Mouse (Mus musculus) MEL (cell line): Measurements from ENCODE around the gene Colq. TPM values are rescaled to one million over a fixed set of nuclear protein-coding genes. Genes with fewer than 3 reads are reported as not detected.

Source experiments
- DNase-seq: peaks from one replicate; pipeline ENCODE4 v3.0.0; 2011; ENCODE audit warnings: low read depth, low spot score
- H3K27ac ChIP-seq: 2 replicates; pipeline ENCODE4 v1.5.1; 2012; ENCODE audit warnings: low read depth, mild to moderate bottlenecking, control low read depth, low read length, moderate library complexity; ENCODE audit not compliant: control insufficient read depth
- H3K27me3 ChIP-seq, 2 experiments: fragments of 150-350 bp in 1 of 2; sonication (generic) in 1 of 2; 2 replicates each; pipeline ENCODE4 v1.6.1; 2012; ENCODE audit warnings: low read length in 2 of 2, mild to moderate bottlenecking in 2 of 2, improper control_type of control experiment in 1 of 2, moderate library complexity in 1 of 2; ENCODE audit not compliant: insufficient read depth in 2 of 2, control insufficient read depth in 1 of 2
- H3K36me3 ChIP-seq, 2 experiments: 2 replicates each; pipeline ENCODE4 v1.6.1; 2012 to 2014; ENCODE audit warnings: low read length in 2 of 2, improper control_type of control experiment in 1 of 2, inconsistent platforms in 1 of 2, mild to moderate bottlenecking in 1 of 2; ENCODE audit not compliant: insufficient read depth in 2 of 2, control insufficient read depth in 1 of 2
- H3K4me1 ChIP-seq, 2 experiments: fragments of 150-350 bp in 1 of 2; sonication (generic) in 1 of 2; 2 replicates each; pipeline ENCODE4 v1.6.1; 2012; ENCODE audit warnings: low read length in 2 of 2, improper control_type of control experiment in 1 of 2, mild to moderate bottlenecking in 1 of 2; ENCODE audit not compliant: insufficient read depth in 2 of 2, control insufficient read depth in 1 of 2
- H3K4me3 ChIP-seq, 2 experiments: fragments of 150-350 bp in 1 of 2; sonication (generic) in 1 of 2; 2 replicates each; pipeline ENCODE4 v1.5.1; 2012; ENCODE audit warnings: low read depth in 2 of 2, low read length in 2 of 2, mild to moderate bottlenecking in 2 of 2, moderate library complexity in 2 of 2, control low read depth in 1 of 2, improper control_type of control experiment in 1 of 2; ENCODE audit not compliant: control insufficient read depth in 1 of 2, insufficient read depth in 1 of 2
- H3K79me2 ChIP-seq: 2 replicates; pipeline ENCODE4 v1.6.1; 2012; ENCODE audit warnings: mild to moderate bottlenecking, low read length, moderate library complexity; ENCODE audit not compliant: control insufficient read depth, poor library complexity, insufficient read depth
- H3K9ac ChIP-seq: 2 replicates; pipeline ENCODE4 v1.6.1; 2012; ENCODE audit warnings: low read depth, mild to moderate bottlenecking, control low read depth, low read length, moderate library complexity; ENCODE audit not compliant: control insufficient read depth, poor library complexity, severe bottlenecking
- H3K9me3 ChIP-seq: fragments of 150-350 bp; sonication (generic); replicated peaks from 2 replicates; pipeline ENCODE4 v1.6.1; 2012; ENCODE audit warnings: mild to moderate bottlenecking, low read length, improper control_type of control experiment, moderate library complexity; ENCODE audit not compliant: insufficient read depth
- CHD2 ChIP-seq: IDR thresholded peaks from 2 replicates; pipeline ENCODE4 v1.6.1; 2011; ENCODE audit warnings: low read length, improper control_type of control experiment
- CTCF ChIP-seq, 3 experiments: IDR thresholded peaks in 2 of 3; conservative IDR thresholded peaks in 1 of 3; 2 replicates each; pipeline ENCODE4 v1.5.1; 2011 to 2012; ENCODE audit warnings: low read length in 3 of 3, low read depth in 2 of 3, mild to moderate bottlenecking in 2 of 3, improper control_type of control experiment in 1 of 3, inconsistent platforms in 1 of 3, mixed read lengths in 1 of 3, moderate library complexity in 1 of 3; ENCODE audit not compliant: control insufficient read depth in 1 of 3, insufficient read depth in 1 of 3, poor library complexity in 1 of 3, severe bottlenecking in 1 of 3
- E2F4 ChIP-seq: IDR thresholded peaks from 2 replicates; pipeline ENCODE4 v1.6.1; 2011; ENCODE audit warnings: low read depth, low read length, improper control_type of control experiment, borderline replicate concordance
- ETS1 ChIP-seq: IDR thresholded peaks from 2 replicates; pipeline ENCODE4 v1.6.1; 2012; ENCODE audit warnings: low read depth, mild to moderate bottlenecking, inconsistent platforms, low read length, improper control_type of control experiment, moderate library complexity
- GATA1 ChIP-seq: IDR thresholded peaks from 2 replicates; pipeline ENCODE4 v1.6.1; 2011; ENCODE audit warnings: low read depth, low read length, improper control_type of control experiment
- JUND ChIP-seq: IDR thresholded peaks from 2 replicates; pipeline ENCODE4 v1.6.1; 2011; ENCODE audit warnings: low read depth, mild to moderate bottlenecking, improper control_type of control experiment, low read length
- KAT2A ChIP-seq: conservative IDR thresholded peaks from 2 replicates; pipeline ENCODE4 v1.6.1; 2012; ENCODE audit warnings: low read depth, low read length, improper control_type of control experiment, inconsistent platforms
- MAFK ChIP-seq: IDR thresholded peaks from 2 replicates; pipeline ENCODE4 v1.6.1; 2011; ENCODE audit warnings: low read depth, mild to moderate bottlenecking, low read length, improper control_type of control experiment, borderline replicate concordance
- MAZ ChIP-seq: IDR thresholded peaks from 2 replicates; pipeline ENCODE4 v1.6.1; 2012; ENCODE audit warnings: low read depth, mild to moderate bottlenecking, inconsistent platforms, low read length, improper control_type of control experiment
- MYB ChIP-seq: IDR thresholded peaks from 2 replicates; pipeline ENCODE4 v1.6.1; 2011; ENCODE audit warnings: mild to moderate bottlenecking, low read depth, low read length, improper control_type of control experiment
- MYC ChIP-seq: IDR thresholded peaks from 2 replicates; pipeline ENCODE4 v1.6.1; 2011; ENCODE audit warnings: low read depth, mild to moderate bottlenecking, low read length, improper control_type of control experiment, moderate library complexity
- NELFE ChIP-seq: IDR thresholded peaks from 2 replicates; pipeline ENCODE4 v1.6.1; 2011; ENCODE audit warnings: low read depth, low read length, improper control_type of control experiment
- NRF1 ChIP-seq: IDR thresholded peaks from 2 replicates; pipeline ENCODE4 v1.6.1; 2014; ENCODE audit warnings: low read depth, mild to moderate bottlenecking, inconsistent platforms, low read length, improper control_type of control experiment, moderate library complexity; ENCODE audit not compliant: poor library complexity, insufficient read depth, severe bottlenecking
- POLR2A ChIP-seq, 2 experiments: IDR thresholded peaks; 2 replicates each; pipeline ENCODE4 v1.6.1; 2011 to 2012; ENCODE audit warnings: low read length in 2 of 2, mild to moderate bottlenecking in 2 of 2, control low read depth in 1 of 2, improper control_type of control experiment in 1 of 2, low read depth in 1 of 2, moderate library complexity in 1 of 2; ENCODE audit not compliant: control insufficient read depth in 1 of 2, insufficient read depth in 1 of 2, poor library complexity in 1 of 2
- POLR2AphosphoS2 ChIP-seq: IDR thresholded peaks from 2 replicates; pipeline ENCODE4 v1.6.1; 2011; ENCODE audit warnings: low read length, improper control_type of control experiment
- RAD21 ChIP-seq: IDR thresholded peaks from 2 replicates; pipeline ENCODE4 v1.6.1; 2011; ENCODE audit warnings: mild to moderate bottlenecking, low read depth, low read length, improper control_type of control experiment
- RCOR1 ChIP-seq: IDR thresholded peaks from 2 replicates; pipeline ENCODE4 v1.6.1; 2012; ENCODE audit warnings: low read depth, mild to moderate bottlenecking, inconsistent platforms, low read length, improper control_type of control experiment
- SIN3A ChIP-seq: IDR thresholded peaks from 2 replicates; pipeline ENCODE4 v1.6.1; 2012; ENCODE audit warnings: low read length, improper control_type of control experiment, inconsistent platforms
- SMC3 ChIP-seq: IDR thresholded peaks from 2 replicates; pipeline ENCODE4 v1.6.1; 2011; ENCODE audit warnings: low read depth, low read length, improper control_type of control experiment
- TAL1 ChIP-seq: IDR thresholded peaks from 2 replicates; pipeline ENCODE4 v1.6.1; 2012; ENCODE audit warnings: mild to moderate bottlenecking, inconsistent platforms, low read length, moderate library complexity, mixed read lengths
- TCF12 ChIP-seq: IDR thresholded peaks from 2 replicates; pipeline ENCODE4 v1.6.1; 2014; ENCODE audit warnings: low read depth, mild to moderate bottlenecking, inconsistent platforms, low read length, improper control_type of control experiment, moderate library complexity
- USF1 ChIP-seq: IDR thresholded peaks from 2 replicates; pipeline ENCODE4 v1.6.1; 2014; ENCODE audit warnings: low read depth, mild to moderate bottlenecking, inconsistent platforms, low read length, improper control_type of control experiment, moderate library complexity
- USF2 ChIP-seq, 2 experiments: IDR thresholded peaks; 2 replicates each; pipeline ENCODE4 v1.6.1; 2011 to 2012; ENCODE audit warnings: improper control_type of control experiment in 2 of 2, low read length in 2 of 2, borderline replicate concordance in 1 of 2, inconsistent platforms in 1 of 2, low read depth in 1 of 2, mild to moderate bottlenecking in 1 of 2; ENCODE audit not compliant: insufficient read depth in 1 of 2
- ZC3H11A ChIP-seq: IDR thresholded peaks from 2 replicates; pipeline ENCODE4 v1.6.1; 2012; ENCODE audit warnings: low read depth, mild to moderate bottlenecking, inconsistent platforms, low read length, improper control_type of control experiment
- ZKSCAN1 ChIP-seq: IDR thresholded peaks from 2 replicates; pipeline ENCODE4 v1.6.1; 2012; ENCODE audit warnings: low read depth, mild to moderate bottlenecking, inconsistent platforms, low read length, improper control_type of control experiment, moderate library complexity
- ZNF384 ChIP-seq: IDR thresholded peaks from 2 replicates; pipeline ENCODE4 v1.6.1; 2012; ENCODE audit warnings: low read depth, mild to moderate bottlenecking, inconsistent platforms, low read length, improper control_type of control experiment
- polyA plus RNA-seq, 2 experiments: library from polyadenylated mRNA; stranded (reverse) in 1 of 2; unstranded in 1 of 2; fragments of >175 nt in 1 of 2; fragments of >200 nt in 1 of 2; gene quantifications; 2 replicates each; pipeline versions ENCODE4 v1.2.1 to v1.2.4; 2012; ENCODE audit warnings: low replicate concordance in 2 of 2, low read depth in 1 of 2; ENCODE audit not compliant: insufficient read length in 2 of 2, insufficient read depth in 1 of 2, missing spikeins in 1 of 2
- total RNA-seq: library from RNA; depleted of rRNA; stranded (reverse); fragments of 300-350 nt; gene quantifications from 2 replicates; pipeline ENCODE4 v1.2.3, GENCODE M21; 2012

Gene Colq
- total and polyA plus RNA-seq, 3 experiments = not detected

DNA sequence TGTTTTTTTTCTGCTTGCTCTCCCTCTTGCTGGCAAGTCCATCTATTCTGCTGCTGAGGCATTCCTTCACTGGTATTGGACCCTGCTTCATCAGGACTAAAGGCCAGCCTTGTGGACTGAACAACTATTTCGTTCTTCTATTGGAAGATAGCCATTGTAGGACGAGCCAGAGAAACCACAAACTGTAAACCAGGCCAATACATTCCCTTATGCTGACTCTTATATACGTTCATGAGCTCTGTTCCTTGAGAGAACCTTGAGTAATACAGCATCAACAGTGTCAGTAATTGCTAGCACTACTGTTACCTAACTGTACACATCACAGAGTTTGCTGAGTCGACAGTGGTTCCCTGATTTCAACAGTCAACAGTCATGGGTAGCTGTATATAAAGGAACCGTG lies 22.5 kb upstream of the Colq start:
- no peaks in the 10 kb centered on the region; a peak in 1 of 4 replicates for H3K36me3 ChIP-seq
- H3K79me2 ChIP-seq = no peaks in the 10 kb centered on the region
- no peak for TF ChIP-seq E2F4
- no peak for TF ChIP-seq MAZ
- no peak overlapping the region for H3K4me3 ChIP-seq
- H3K4me1 ChIP-seq = peaks cover 0 to 4% of the 10 kb centered on the region in 2 experiments; a peak in 2 of 4 replicates
- no peak for DNase-seq
- no peak overlapping the region for H3K9ac ChIP-seq
- no peak overlapping the region for H3K27ac ChIP-seq
- H3K27me3 ChIP-seq = no peaks in the 10 kb centered on the region
- no peaks in the 10 kb centered on the region for H3K9me3 ChIP-seq

DNA sequence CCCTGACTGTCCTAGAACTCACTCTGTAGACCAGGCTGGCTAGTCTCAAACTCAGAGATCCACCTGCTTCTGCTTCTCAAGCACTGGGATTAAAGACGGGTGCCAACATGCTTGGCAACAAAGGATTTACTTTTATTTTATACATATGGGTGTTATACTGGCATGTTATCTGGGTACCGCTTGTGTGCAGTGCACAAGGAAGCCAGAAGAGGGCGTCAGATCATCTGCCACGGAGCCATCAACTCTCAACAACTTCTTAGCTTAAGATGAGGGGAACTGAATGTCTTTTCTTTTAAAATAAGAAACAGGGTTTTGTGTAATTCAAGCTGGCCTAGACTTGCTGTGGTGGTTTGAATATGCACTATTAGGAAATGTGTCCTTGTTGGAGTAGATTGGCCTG lies 20.8 kb upstream of the Colq start:
- Histone ChIP-seq H3K4me3 (no peak overlapping the region), H3K9me3 (no peaks in the 10 kb centered on the region), H3K4me1 (peaks cover 4 to 8% of the 10 kb centered on the region in 2 experiments), H3K36me3 (peaks cover 0 to 5% of the 10 kb centered on the region in 2 experiments; a peak in 2 of 4 replicates), H3K27ac (no peak overlapping the region), H3K79me2 (no peaks in the 10 kb centered on the region), H3K9ac (no peak overlapping the region), H3K27me3 (no peaks in the 10 kb centered on the region)
- peak; percentile 46 for DNase-seq
- TF ChIP-seq NRF1 (no peak), SIN3A (no peak), MAFK (no peak), TCF12 (no peak), RCOR1 (no peak), RAD21 (peak; percentile 48), ZNF384 (no peak), MAZ (no peak), NELFE (no peak), ZKSCAN1 (no peak), USF2 (IDR thresholded peaks at IDR 0.05; ENCODE audit: borderline replicate concordance in 1 of 2, insufficient read depth in 1 of 2, low read depth in 1 of 2, low read length in 2 of 2) (no peak), POLR2AphosphoS2 (no peak), ETS1 (no peak), POLR2A (IDR thresholded peaks at IDR 0.05; ENCODE audit: control insufficient read depth in 1 of 2, insufficient read depth in 1 of 2, low read depth in 1 of 2, low read length in 2 of 2, poor library complexity in 1 of 2) (no peak), JUND (no peak), E2F4 (no peak), GATA1 (no peak), TAL1 (no peak), MYB (no peak), CTCF (IDR thresholded peaks at IDR 0.05 in 2 of 3, conservative IDR thresholded peaks at IDR 0.05 in 1 of 3; ENCODE audit: control insufficient read depth in 1 of 3, insufficient read depth in 1 of 3, low read depth in 2 of 3, low read length in 3 of 3, poor library complexity in 1 of 3, severe bottlenecking in 1 of 3) (peak; percentile 54 to 60 (median 59)), KAT2A (no peak), CHD2 (no peak), SMC3 (peak; percentile 59), ZC3H11A (0 out of 2 replicates have a peak, but pooled peaks have one; percentile 18), MYC (no peak), USF1 (no peak)
